ENCODE assay signal across 8 mouse cellular contexts in the genomic region with DNA sequence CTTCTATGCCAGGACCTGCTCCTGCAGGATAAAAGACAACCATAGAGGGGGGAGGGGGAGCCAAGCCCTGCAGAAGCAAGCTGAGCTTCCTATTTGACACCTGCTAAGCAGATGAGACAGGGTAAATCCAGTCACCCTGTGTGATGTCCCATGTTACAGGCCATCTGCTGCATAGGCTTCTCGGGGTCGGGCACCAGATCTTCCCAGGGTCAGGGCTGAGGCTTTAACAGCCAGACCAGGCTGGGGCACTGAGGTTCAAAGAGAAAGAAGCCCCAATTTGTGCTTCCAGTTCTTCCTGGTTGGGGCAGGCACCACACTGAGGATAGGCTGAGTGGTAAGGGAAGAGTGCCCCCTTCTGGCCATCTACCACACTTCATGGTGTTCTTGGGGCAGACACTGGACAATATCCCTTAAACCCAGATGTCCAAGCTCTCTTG.
A peak's percentile ranks its signal among the peaks of the same experiment; 100 is the strongest.
DNase-seq lines count a peak whose midpoint lies in the region; ATAC-seq and TF ChIP-seq lines count a peak whose summit lies in the region.
"Had no signal": no experiment of that assay in that cellular context is flagged by ENCODE, and none has a peak within 500 bp of the region (broad histone marks: within the 10 kb centered on the region; RNA-seq: fewer than 3 reads in every experiment).

No protein-coding gene starts in this region.

- no peak for TF ChIP-seq EP300 in stomach, postnatal 0 days (optimal IDR thresholded peaks at IDR 0.05)

- H3K9me3 ChIP-seq in midbrain, embryonic 13.5 days = no peaks in the 10 kb centered on the region
- no peaks in the 10 kb centered on the region for H3K9me3 ChIP-seq in stomach, postnatal 0 days (ENCODE audit: control insufficient read depth, low read length)

- no peak overlapping the region for H3K27ac ChIP-seq in kidney, adult 2 months (ENCODE audit: insufficient read depth, low read depth, low read length)
- H3K27ac ChIP-seq in midbrain, embryonic 13.5 days = peak overlapping the region; percentile 7; the same call in 1 of the 2 replicates
- H3K27ac ChIP-seq in stomach, postnatal 0 days (replicated peaks) = no peak overlapping the region

- TF ChIP-seq CTCF in kidney, adult 2 months (conservative IDR thresholded peaks at IDR 0.05; ENCODE audit: insufficient read depth, insufficient read length, low read depth, low read length) = peak; percentile 83
- peak; percentile 84 for TF ChIP-seq CTCF in stomach, postnatal 0 days (IDR thresholded peaks at IDR 0.05; ENCODE audit: low read depth)

- H3K9ac ChIP-seq in midbrain, embryonic 13.5 days (replicated peaks) = no peak overlapping the region
- H3K9ac ChIP-seq in stomach, postnatal 0 days (ENCODE audit: low read length) = no peak overlapping the region

- intact Hi-C loops in left cerebral cortex, postnatal 25 days (cut with DNase I) = loop anchor here (5.0 kb wide), 4 partner anchors 263 to 728 kb away; no protein-coding TSS in a partner anchor

- no peak overlapping the region for H3K4me2 ChIP-seq in midbrain, embryonic 13.5 days (replicated peaks)
- no peak overlapping the region for H3K4me2 ChIP-seq in stomach, postnatal 0 days (replicated peaks; ENCODE audit: low read depth)

- H3K4me3 ChIP-seq in kidney, adult 2 months (ENCODE audit: insufficient read depth, low read depth, low read length) = no peak overlapping the region
- no peak overlapping the region for H3K4me3 ChIP-seq in midbrain, embryonic 13.5 days (replicated peaks)
- no peak overlapping the region for H3K4me3 ChIP-seq in stomach, postnatal 0 days (ENCODE audit: low read depth, low read length)
- H3K4me3 ChIP-seq: erythroblast, embryonic 14.5 days had no signal

- 21% methylated on average over 2 of the region's 2 CpGs for WGBS in kidney, adult 2 months
- 6% methylated on average over 2 of the region's 2 CpGs for WGBS in midbrain, embryonic 13.5 days
- WGBS in stomach, postnatal 0 days = 21% methylated on average over 2 of the region's 2 CpGs

- peak; percentile 84 for ATAC-seq in midbrain, embryonic 13.5 days
- ATAC-seq in stomach, postnatal 0 days (ENCODE audit: low FRiP score, low TSS enrichment) = peak; percentile 57; the same call in 1 of the 2 replicates

- H3K27me3 ChIP-seq in kidney, adult 2 months (replicated peaks; ENCODE audit: control insufficient read depth, insufficient read depth, low read length) = no peaks in the 10 kb centered on the region
- no peaks in the 10 kb centered on the region for H3K27me3 ChIP-seq in midbrain, embryonic 13.5 days
- H3K27me3 ChIP-seq in stomach, postnatal 0 days (ENCODE audit: control insufficient read depth, insufficient read depth, low read length) = no peaks in the 10 kb centered on the region

- TF ChIP-seq POLR2A in kidney, adult 2 months (IDR thresholded peaks at IDR 0.05; ENCODE audit: low read depth, low read length) = no peak

- no peaks in the 10 kb centered on the region for H3K36me3 ChIP-seq in kidney, adult 2 months (ENCODE audit: control insufficient read depth, insufficient read depth, low read length)
- H3K36me3 ChIP-seq in midbrain, embryonic 13.5 days = no peaks in the 10 kb centered on the region
- H3K36me3 ChIP-seq in stomach, postnatal 0 days (ENCODE audit: control insufficient read depth, insufficient read depth, low read length) = no peaks in the 10 kb centered on the region

- peak; percentile 72 for DNase-seq in adrenal gland, postnatal 25 days
- peak; percentile 90 for DNase-seq in embryo, embryonic 10.5 days (ENCODE audit: low spot score)
- DNase-seq in gastrocnemius, postnatal 25 days = peak; percentile 30
- peak; percentile 62 for DNase-seq in kidney, adult 2 months
- DNase-seq in left cerebral cortex, postnatal 25 days (ENCODE audit: low spot score in 2 of 2) = peak; percentile 69 to 80
- DNase-seq in stomach, postnatal 0 days (ENCODE audit: low spot score) = peak; percentile 64

- H3K4me1 ChIP-seq in kidney, adult 2 months (ENCODE audit: control insufficient read depth, insufficient read depth, low read length) = no peaks in the 10 kb centered on the region
- peaks cover 11% of the 10 kb centered on the region for H3K4me1 ChIP-seq in midbrain, embryonic 13.5 days (replicated peaks)
- no peaks in the 10 kb centered on the region for H3K4me1 ChIP-seq in stomach, postnatal 0 days (replicated peaks; ENCODE audit: control insufficient read depth, insufficient read depth)

Comparison
In these comparisons a context has a peak if more than half of its experiments do, and no peak if none do; other contexts are left out.
1. DNase-seq: peak in every context shown above with its lines; median percentile 90 in embryo, embryonic 10.5 days; 74 in left cerebral cortex, postnatal 25 days; 72 in adrenal gland, postnatal 25 days; 64 in stomach, postnatal 0 days; 62 in kidney, adult 2 months; 30 in gastrocnemius, postnatal 25 days.